Mouse (Mus musculus): ENCODE measurements around the gene Mybpc2.

The Mybpc2 gene

GRCm38 (mm10) chr7:44525126-44525832 lies 823 bp upstream of the Mybpc2 start:
- no peak for DNase-seq (ENCODE audit: low read depth, low spot score)

GRCm38 (mm10) chr7:44523056-44523455 lies 1.4 kb downstream of the Mybpc2 start:
- DNase-seq (ENCODE audit: low read depth, low spot score), result no peak

GRCm38 (mm10) chr7:44521710-44522109 lies 2.7 kb downstream of the Mybpc2 start:
- DNase-seq (ENCODE audit: low read depth, low spot score), result no peak

GRCm38 (mm10) chr7:44520990-44521389 lies 3.5 kb downstream of the Mybpc2 start:
- DNase-seq (ENCODE audit: low read depth, low spot score), result no peak

GRCm38 (mm10) chr7:44519240-44519913 lies 5.1 kb downstream of the Mybpc2 start:
- DNase-seq (ENCODE audit: low read depth, low spot score), result no peak

- no peak for DNase-seq (ENCODE audit: low read depth, low spot score)
Observed at GRCm38 (mm10) chr7:44507491-44507890, 17.0 kb downstream of the Mybpc2 start.

GRCm38 (mm10) chr7:44501563-44502115 lies 22.8 kb downstream of the Mybpc2 start:
- peak; percentile 76 for DNase-seq (ENCODE audit: low read depth, low spot score)

- DNase-seq (ENCODE audit: low read depth, low spot score), result no peak
Observed at GRCm38 (mm10) chr7:44500046-44500445, 24.4 kb downstream of the Mybpc2 start.

GRCm38 (mm10) chr7:44498922-44499321 lies 25.5 kb downstream of the Mybpc2 start:
- DNase-seq (ENCODE audit: low read depth, low spot score), result no peak

- DNase-seq (ENCODE audit: low read depth, low spot score), result no peak
Observed at GRCm38 (mm10) chr7:44497361-44498055, 26.9 kb downstream of the Mybpc2 start.

GRCm38 (mm10) chr7:44496771-44497109 lies 27.7 kb downstream of the Mybpc2 start:
- DNase-seq (ENCODE audit: low read depth, low spot score), result no peak

- peak; percentile 99 for DNase-seq (ENCODE audit: low read depth, low spot score)
Observed at GRCm38 (mm10) chr7:44495992-44496770, 28.3 kb downstream of the Mybpc2 start, which contains the start of the genes Emc10 and Fam71e1. Gene Emc10 (minus strand): TSS chr7:44496529. Gene Fam71e1 (plus strand): TSS chr7:44496581.

GRCm38 (mm10) chr7:44495086-44495485 lies 29.4 kb downstream of the Mybpc2 start:
- no peak for DNase-seq (ENCODE audit: low read depth, low spot score)

GRCm38 (mm10) chr7:44494681-44495080 lies 29.8 kb downstream of the Mybpc2 start:
- no peak for DNase-seq (ENCODE audit: low read depth, low spot score)

GRCm38 (mm10) chr7:44492166-44492826 lies 32.2 kb downstream of the Mybpc2 start:
- no peak for DNase-seq (ENCODE audit: low read depth, low spot score)

GRCm38 (mm10) chr7:44491391-44491790 lies 33.1 kb downstream of the Mybpc2 start:
- DNase-seq (ENCODE audit: low read depth, low spot score), result no peak

GRCm38 (mm10) chr7:44490281-44490680 lies 34.2 kb downstream of the Mybpc2 start:
- DNase-seq (ENCODE audit: low read depth, low spot score), result no peak

GRCm38 (mm10) chr7:44488545-44488944 lies 35.9 kb downstream of the Mybpc2 start:
- no peak for DNase-seq (ENCODE audit: low read depth, low spot score)

- DNase-seq (ENCODE audit: low read depth, low spot score), result no peak
Observed at GRCm38 (mm10) chr7:44487936-44488335, 36.5 kb downstream of the Mybpc2 start.

- DNase-seq (ENCODE audit: low read depth, low spot score), result no peak
Observed at GRCm38 (mm10) chr7:44486927-44487575, 37.4 kb downstream of the Mybpc2 start.
